Mouse (Mus musculus): ENCODE measurements around the gene Zfp830. TPM values are rescaled to one million over a fixed set of nuclear protein-coding genes. Genes with fewer than 3 reads are reported as not detected.

The Zfp830 gene
- total RNA-seq, 2 experiments from 2014 or later, result 15.9 to 16.8 TPM

DNA sequence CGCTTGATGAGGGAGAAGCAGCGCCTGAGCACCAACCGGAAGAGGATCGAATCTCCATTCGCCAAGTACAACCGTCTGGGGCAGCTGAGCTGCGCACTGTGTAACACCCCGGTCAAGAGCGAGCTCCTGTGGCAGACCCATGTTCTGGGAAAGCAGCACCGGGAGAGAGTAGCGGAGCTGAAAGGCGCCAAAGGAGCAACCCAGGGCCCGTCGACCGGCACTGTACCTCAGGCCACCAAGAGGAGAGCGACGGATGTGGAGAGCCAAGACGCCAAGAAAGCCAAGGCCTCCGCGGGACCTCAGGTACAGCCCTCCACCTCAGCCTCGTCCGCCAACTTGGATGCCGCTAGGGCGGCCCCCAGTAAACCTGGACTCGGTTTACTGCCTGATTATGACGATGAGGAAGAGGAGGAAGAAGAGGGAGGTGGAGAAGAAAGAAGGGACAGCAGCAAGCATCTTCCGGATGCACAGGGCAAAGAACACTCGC lies 336 bp downstream of the Zfp830 start:
- TF ChIP-seq CTCF (IDR thresholded peaks at IDR 0.05), result no peak
- intact Hi-C loops (cut with DNase I), result loop anchor here (1.0 to 5.0 kb wide), 3 partner anchors 17 to 128 kb away; partner anchors contain the start of genes Fndc8, Lig3, Rad51d and Rffl
- no peak for DNase-seq
- H3K4me3 ChIP-seq, result peak overlapping the region; percentile 77
- peak overlapping the region; percentile 92 for H3K27ac ChIP-seq

GRCm38 (mm10) chr11:82780134-82780533 lies 16.0 kb downstream of the Zfp830 start:
- peak overlapping the region; percentile 92 for H3K4me3 ChIP-seq
- TF ChIP-seq CTCF (IDR thresholded peaks at IDR 0.05), result no peak
- H3K27ac ChIP-seq, result peak overlapping the region; percentile 99
- intact Hi-C loops (cut with DNase I), result loop anchor here (2.0 kb wide), 1 partner anchor 91 kb away; the partner anchor contains the start of gene Rffl
- DNase-seq, result no peak

GRCm38 (mm10) chr11:82780983-82781903 lies 17.1 kb downstream of the Zfp830 start, which contains the start of gene Lig3:
TSS of gene Lig3 (plus strand) at chr11:82781108.
- Histone ChIP-seq H3K27ac (peak within 1 kb of the TSS; percentile 99), H3K4me3 (peak within 1 kb of the TSS; percentile 92)
- intact Hi-C loops (cut with DNase I), result loop anchor here (1.0 to 2.0 kb wide), 2 partner anchors 17 to 90 kb away; partner anchors contain the start of genes Cct6b, Rffl and Zfp830
- peak; percentile 97 for DNase-seq
- no peak; the same call in 1 of the 2 replicates for TF ChIP-seq CTCF (IDR thresholded peaks at IDR 0.05)

GRCm38 (mm10) chr11:82782197-82782596 lies 18.1 kb downstream of the Zfp830 start:
- DNase-seq, result no peak
- intact Hi-C loops (cut with DNase I), result no loop called here
- H3K4me3 ChIP-seq, result peak overlapping the region; percentile 92
- TF ChIP-seq CTCF (IDR thresholded peaks at IDR 0.05), result no peak
- peak overlapping the region; percentile 99 for H3K27ac ChIP-seq

DNA sequence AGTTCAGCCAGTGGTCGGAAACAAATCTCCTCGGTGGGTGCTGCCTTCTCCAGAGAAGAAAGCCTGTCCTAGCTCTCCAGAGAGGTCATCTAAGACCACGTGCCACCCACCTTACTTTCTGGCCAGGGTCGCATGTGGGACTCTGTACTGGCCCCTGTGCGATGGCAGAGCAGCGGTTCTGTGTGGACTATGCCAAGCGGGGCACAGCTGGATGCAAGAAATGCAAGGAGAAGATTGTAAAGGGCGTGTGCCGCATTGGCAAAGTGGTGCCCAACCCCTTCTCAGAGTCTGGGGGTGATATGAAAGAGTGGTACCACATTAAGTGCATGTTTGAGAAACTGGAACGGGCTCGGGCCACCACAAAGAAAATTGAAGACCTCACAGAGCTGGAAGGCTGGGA lies 19.3 kb downstream of the Zfp830 start:
- TF ChIP-seq CTCF (IDR thresholded peaks at IDR 0.05), result no peak
- Histone ChIP-seq H3K4me3 (no peak overlapping the region), H3K27ac (no peak overlapping the region)
- intact Hi-C loops (cut with DNase I), result no loop called here
- no peak for DNase-seq

- Histone ChIP-seq H3K27ac (no peak overlapping the region), H3K4me3 (no peak overlapping the region)
- no peak for TF ChIP-seq CTCF (IDR thresholded peaks at IDR 0.05)
- intact Hi-C loops (cut with DNase I), result no loop called here
- no peak for DNase-seq
These were observed 42.5 kb downstream of the Zfp830 start for GRCm38 (mm10) chr11:82806656-82807055.

DNA sequence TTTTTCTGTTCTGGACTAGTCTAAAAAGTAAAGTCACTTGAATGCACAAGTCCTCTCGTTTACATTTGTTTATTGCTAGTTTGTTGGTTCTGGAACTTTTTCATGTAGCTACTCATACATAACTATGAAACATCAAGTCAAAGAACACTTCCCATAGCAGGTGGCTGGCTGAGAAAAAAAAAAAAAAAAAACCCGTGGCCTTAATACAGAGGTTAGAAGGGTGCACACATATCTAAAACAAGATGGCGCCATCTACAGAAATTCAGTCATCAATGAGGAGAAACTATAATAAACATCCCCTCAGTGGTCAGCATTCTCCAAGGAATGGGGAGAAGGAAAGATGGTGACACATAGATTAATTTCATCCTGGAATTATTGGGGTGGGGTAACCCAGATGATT lies 43.2 kb downstream of the Zfp830 start:
- no peak for DNase-seq
- Histone ChIP-seq H3K27ac (no peak overlapping the region), H3K4me3 (no peak overlapping the region)
- intact Hi-C loops (cut with DNase I), result no loop called here
- TF ChIP-seq CTCF (IDR thresholded peaks at IDR 0.05), result no peak

GRCm38 (mm10) chr11:82808485-82808884 lies 44.3 kb downstream of the Zfp830 start:
- no peak for DNase-seq
- TF ChIP-seq CTCF (IDR thresholded peaks at IDR 0.05), result no peak
- Histone ChIP-seq H3K4me3 (no peak overlapping the region), H3K27ac (no peak overlapping the region)
- intact Hi-C loops (cut with DNase I), result no loop called here

Other genes with a start within 250 kb of the Zfp830 start
- gene Cct6b, start within 50 bp of the Zfp830 start, total RNA-seq (2021), result under 1 TPM; 0.18 to 0.20 TPM
- gene Lig3, start 16.8 kb downstream of the Zfp830 start, total RNA-seq (2021), result 10 to 100 TPM; 21.4 to 22.7 TPM
- gene Rffl, start 106.9 kb downstream of the Zfp830 start, total RNA-seq (2021), result 10 to 100 TPM in 1 of 2 experiments, 1 to 10 TPM in 1; 6.5 to 10.1 TPM
- gene Rad51d, start 126.3 kb downstream of the Zfp830 start, total RNA-seq (2021), result 1 to 10 TPM; 2.7 to 3.6 TPM
- gene Fndc8, start 127.8 kb downstream of the Zfp830 start, total RNA-seq (2021), result not detected
- 10 to 100 TPM; 11.4 to 15.1 TPM for gene Nle1, start 144.1 kb downstream of the Zfp830 start, total RNA-seq (2021)
- gene Unc45b, start 146.2 kb downstream of the Zfp830 start, total RNA-seq (2021), result 100 to 1,000 TPM; 169 to 206 TPM
- 10 to 100 TPM; 12.2 to 24.1 TPM for gene Slfn5, start 187.0 kb downstream of the Zfp830 start, total RNA-seq (2021)
- gene Slfn9, start 227.5 kb downstream of the Zfp830 start, total RNA-seq (2021), result under 1 TPM; 0.13 to 0.28 TPM